Mouse (Mus musculus) gastrocnemius, adult 18-20 months (tissue): ENCODE results near the gene Cx3cr1. TPM values are rescaled to one million over a fixed set of nuclear protein-coding genes. Genes with fewer than 3 reads are reported as not detected.

ENCODE experiments used
- DNase-seq: peaks from one replicate; pipeline ENCODE4 v3.0.0; 2021; ENCODE audit warnings: low spot score
- total RNA-seq, 2 experiments: library from RNA; stranded (reverse); gene quantifications; 2 replicates each; pipeline ENCODE4 v1.2.3; 2021

Cx3cr1 gene
- total RNA-seq, 2 experiments from 2014 or later, result 0.21 TPM; not detected in 1

DNA sequence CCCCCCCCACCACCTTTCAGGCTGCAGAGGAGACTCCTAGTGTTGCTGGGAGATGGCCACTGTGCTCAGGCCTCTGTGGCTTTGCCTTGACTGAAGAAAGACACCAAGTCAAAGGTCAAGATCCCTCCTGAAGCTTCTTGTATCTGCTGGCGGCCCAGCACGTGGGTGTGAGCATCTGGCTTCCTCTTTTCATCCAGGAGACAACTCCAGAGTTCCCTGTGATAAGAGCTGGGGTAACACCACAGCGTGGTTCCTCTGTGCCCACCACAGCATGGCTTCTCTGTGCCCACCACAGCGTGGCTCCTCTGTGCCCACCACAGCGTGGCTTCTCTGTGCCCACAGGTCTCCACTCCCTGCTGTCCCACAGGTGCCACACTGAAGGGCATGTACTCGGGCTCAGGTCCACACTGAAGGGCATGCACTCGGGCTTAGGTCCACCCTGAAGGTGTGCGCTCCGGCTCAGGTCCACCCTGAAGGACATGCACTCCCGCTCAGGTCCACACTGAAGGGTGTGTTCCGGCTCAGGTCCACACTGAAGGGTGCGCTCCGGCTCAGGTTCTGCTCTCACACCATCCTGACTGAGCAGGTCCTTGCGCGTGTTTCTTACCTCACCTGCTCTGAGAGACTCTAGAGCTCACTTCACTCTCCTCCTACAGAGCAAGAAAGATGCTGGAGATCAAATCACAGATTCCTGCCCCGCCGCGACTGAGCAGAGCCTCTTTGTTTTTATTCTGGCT, 13.6 kb upstream of the Cx3cr1 start:
- DNase-seq, result no peak

DNA sequence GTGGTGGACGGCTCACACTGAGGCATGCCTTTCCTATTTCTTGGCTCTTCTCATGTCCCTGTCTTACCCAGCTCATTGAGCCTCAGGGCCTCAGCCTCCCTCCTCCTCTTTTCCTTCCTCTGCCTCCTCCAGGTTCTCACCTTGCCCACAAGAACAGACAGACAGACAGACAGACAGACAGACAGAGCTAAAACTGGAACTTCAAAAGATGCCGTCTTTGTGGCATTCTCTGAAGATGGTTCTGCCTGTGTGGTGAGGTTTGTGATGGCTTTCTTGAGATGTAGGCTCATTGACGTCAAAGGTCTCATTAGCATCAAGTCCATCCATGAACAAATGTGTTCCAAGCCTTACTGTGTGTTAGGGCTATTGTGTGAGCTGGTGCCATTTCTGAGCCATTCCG, 13.0 kb upstream of the Cx3cr1 start:
- DNase-seq, result no peak

DNA sequence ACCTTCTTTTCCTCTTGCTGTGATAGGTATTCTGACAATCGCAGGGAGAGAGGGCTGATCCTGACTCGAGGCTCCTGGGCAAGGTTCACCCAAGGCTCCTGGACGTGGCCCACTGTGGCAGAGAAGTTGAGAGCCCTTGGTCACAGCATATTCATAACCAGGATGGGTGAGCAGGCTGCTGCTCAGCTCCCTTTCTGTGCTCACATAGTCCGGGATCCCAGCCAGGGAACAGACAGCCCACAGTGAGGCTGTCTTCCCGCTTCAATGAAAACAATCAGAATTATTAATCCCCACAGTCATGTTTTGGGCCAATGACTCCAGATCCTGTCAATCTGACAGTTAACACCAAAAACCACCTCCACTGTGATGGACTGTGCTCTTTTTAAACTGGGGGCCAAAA, 12.3 kb upstream of the Cx3cr1 start:
- DNase-seq, result no peak

DNA sequence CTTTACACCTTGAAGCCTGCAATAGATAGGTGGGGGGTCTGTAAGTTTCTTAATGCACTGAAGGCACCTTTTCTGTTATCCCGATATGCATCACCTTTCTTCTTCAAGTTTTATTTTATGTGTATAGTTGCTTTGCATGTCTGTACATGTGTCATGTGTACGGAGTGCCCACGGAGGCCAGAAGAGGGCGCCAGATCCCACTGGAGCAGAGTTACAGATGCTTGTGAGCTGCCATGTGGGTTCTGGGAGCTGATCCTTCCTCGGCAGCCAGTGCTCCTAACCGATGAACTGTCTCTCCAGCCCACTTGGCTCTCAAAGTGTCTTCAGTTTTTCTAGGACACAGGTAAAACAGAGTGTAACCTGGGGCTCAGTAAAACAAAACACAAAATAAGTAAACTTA, 11.6 kb upstream of the Cx3cr1 start:
- no peak for DNase-seq

DNA sequence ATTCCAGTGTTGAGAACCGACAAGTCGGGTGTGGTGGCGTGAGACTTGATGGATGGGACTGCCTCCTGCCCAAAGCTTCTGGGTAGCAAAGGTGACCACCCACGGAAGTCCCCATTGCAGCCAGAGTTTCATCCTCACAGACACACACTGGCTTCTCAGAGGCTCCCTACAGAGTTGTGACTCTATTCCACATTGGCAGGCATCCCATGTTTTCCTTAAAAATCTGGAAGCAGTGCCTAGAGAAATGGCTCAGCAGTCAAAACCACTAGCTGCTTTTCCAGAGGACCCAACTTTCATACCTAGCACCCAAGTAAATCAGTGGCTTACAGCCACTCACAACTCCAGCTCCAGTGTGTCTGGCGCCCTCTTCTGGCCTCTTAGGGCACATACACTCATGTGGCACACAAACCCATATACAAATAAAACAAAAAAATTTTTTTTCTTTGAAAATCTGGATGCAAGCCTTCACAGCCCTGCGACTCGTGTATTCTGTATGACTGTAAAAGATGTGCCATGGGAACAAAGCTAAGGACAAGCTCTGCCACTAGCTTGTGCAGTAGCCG, 10.9 kb upstream of the Cx3cr1 start:
- peak; percentile 38 for DNase-seq

DNA sequence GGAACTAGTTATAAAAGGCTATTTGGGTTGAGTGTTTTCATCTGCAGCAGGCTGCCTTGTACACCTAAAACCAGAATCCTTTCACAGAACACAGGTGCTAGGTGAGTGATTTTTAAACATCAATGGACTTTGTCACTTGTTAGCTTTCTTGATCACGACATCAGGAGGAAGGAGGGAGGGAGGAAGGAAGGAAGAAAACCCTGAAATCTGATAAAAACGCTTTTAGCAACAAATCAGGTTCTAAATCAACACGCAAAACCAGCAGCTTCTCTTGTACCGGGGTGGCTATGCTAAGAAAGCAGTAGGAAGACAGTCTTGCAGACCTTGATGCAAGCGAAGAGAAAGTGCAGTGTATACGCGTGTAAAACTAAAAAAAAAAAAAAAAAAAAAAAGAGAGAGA, 10.2 kb upstream of the Cx3cr1 start:
- DNase-seq, result no peak

DNA sequence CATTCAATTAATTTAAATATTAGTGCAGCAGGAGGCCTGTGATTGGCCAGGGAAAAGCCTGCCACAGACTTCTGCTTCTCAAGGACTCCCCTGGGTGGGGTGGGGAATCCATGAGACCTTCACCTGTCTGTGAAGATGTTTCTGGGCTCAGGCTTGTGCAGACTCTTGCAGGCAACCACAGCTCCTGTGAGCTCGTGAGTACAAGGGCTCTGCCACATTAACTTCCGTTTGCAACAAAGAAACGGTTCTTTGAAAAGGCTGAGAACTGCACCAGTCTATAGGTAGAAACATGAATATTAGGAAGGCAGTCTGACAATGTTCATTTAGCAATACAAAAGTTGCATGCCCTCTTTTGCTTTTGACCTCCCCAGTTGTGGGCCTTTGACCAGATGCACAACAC, 8.6 kb upstream of the Cx3cr1 start:
- no peak for DNase-seq

DNA sequence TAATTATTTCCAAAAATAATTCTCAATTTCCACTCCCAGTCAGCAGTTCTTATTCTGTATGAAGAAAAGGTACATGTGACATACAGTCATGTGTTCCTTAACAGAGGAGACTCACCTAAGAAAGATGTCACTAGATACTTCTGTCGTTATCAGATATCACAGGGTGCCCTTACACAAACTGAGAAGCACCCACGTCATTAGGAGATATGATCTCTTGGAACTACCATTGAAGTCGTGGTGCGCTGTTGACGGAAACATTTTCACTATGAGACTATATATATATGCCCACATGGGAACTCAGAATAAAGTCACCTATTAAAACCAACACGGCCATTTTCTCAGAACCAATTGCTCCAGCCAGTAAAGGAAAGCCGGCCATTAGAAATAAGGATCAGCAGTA, 4.8 kb upstream of the Cx3cr1 start:
- no peak for DNase-seq

DNA sequence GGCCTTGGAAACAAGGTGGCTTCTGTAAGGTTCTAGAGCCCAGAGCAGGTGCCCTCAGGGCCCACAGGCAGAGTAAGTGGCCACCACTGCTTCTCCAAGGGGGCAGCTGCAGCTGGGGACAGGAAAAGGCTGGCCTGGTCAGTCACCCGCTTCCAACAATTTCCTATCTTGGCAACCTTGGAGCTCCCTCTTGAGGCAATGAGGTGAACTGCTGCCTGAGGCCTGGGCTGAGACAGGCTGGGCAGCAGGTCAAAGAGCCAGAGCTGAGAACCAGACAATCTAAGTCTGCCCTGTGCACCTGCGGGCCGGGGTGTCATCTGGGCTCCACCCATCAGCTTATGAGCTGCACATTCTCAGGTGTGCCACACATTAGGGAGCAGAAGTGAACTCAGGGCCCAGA, 3.5 kb upstream of the Cx3cr1 start:
- DNase-seq, result peak; percentile 86

DNA sequence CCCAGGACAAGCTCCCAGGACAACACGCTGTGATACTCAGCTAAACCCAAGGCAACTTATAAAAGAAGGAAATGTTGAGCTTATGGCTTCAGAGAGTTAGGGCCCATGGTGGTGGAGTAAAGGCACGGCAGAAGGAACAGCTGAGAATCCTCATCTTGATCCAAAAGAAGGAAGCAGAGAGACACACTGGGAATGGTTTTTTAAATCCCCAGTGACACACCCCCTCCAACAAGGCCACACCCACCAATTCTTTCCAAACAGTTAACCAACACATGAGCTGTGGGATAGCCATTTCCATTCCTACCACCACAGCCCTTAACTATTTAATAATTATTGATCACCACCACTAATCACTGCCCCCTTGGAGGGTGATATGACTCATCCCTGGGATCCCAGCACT, 1.6 kb upstream of the Cx3cr1 start:
- DNase-seq, result no peak

DNA sequence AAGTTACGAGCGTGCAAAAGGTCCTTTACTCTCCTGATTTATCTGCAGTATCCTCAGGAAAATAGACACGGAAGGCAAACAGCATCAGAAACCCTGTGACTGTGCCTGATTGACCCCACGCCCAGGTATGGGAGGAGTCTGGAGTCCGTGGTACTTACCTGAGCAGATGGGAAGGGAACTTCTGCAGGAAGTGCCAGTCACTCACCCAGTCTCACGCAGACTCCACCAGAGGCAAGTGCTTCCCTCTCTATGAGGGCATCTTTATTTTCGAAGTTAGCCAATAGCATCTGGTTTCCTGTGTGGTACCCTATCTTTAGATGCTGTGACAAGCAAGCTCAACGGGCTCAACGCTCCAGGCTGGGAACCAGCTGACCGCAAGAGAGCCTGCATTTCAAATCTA, 1.6 kb downstream of the Cx3cr1 start:
- no peak for DNase-seq

DNA sequence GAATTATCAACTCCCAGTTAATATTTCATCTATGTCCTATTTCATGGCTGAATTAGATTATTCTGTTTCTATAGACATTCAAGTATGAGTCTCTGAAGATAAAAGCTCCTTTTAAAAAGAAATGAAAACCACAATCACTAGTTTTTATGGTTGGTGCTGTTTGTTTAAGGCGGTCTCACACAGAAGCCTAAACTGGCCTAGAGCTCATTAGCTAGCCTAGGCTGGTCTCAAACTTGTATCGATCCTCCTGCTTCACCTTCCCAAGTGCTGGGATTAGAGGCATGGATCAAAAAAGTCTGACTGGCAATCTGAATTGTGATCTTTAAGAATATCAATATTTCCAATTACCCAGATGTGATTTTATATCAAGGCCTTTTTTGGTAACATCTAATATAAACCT, 2.1 kb downstream of the Cx3cr1 start:
- no peak for DNase-seq

DNA sequence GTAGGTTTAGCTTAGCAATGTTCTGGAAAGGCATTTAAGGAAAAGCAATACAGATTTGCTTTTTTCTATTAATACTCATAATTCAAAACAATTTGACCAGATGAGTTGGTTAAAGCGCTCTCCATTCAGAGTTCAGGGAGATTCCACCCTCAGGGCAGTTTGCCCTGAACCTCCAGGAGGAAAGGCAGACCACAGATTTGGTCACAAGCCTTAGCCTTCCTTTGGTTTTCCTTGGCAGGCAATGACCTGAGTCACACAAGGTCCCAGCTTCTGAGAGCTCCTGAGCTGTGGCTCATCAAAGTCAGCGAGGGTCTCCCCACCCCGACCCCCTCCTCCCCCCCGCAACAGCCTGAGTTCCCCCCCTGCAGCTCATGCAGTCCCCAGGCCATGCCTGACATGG, 5.4 kb downstream of the Cx3cr1 start:
- DNase-seq, result no peak

DNA sequence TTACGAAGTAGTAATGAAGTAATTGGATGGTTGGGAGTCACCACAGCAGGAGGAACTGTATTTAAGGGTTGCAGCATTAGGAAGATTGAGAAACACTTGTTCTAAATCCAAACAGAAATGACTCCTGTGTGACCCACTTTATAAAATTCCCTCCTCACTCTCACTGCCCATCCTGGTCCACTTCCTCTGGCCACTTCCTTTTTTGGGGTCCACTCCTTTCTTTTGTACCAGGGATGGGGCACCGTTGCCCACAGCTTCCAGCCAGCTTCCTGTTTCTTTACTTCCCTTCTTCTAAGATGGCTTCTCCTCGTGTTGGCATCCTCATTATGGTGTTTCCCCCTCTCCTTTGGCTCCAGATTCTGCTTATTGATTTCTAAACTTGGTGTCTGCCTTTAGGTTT, 10.9 kb downstream of the Cx3cr1 start:
- DNase-seq, result no peak

DNA sequence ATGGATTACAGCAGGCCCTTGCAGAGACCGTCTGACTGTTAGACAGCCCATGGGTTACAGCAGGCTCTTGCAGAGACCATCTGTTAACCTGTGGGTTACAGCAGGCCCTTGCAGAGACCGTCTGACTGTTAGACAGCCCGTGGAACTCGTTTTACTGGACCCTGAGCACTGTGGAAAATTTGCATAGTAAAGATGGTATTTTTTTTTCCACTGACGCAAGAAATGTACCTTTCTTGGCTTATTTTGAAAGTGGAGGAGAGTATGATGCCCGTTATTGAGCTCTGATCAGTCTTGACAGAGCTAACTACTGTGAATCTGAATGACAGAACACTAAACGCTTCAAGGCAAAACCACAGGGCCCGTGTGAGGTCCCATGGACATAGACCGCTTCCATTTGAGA, 13.5 kb downstream of the Cx3cr1 start:
- DNase-seq, result no peak

DNA sequence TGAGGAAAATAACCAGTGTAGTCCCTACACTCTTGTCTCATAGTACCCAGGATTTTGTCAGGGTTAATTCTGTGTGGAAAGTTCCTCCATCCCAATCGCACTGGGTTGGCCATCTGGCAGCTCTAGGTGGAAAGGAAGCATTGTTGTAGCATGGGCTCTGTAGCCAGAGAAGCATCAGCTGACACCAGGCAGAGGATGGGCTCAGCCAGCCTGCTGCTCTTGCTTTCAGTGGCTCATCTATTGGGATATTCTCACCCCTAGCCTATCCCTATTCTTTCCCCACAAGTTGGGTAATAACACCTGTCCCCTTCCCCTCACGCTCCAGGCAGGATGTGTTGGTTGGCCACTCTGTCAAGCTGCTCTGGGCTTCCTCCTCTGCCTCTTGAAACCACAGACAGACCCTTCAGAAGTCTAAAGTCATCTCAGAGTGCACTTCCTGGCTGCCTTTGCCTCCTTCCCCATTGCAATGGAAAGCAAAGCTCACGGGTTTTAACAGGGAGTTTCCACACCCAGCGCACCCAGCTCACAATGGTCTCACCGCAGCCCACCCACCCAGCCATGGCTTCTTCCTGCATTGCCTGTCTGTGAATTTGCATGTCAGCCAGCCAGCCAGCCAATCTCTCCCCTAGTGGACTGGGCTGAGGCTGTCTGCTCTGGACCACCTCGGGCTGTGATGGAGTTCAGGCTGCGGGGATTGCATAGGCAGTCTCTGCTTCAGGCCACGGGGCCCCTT, 15.0 kb downstream of the Cx3cr1 start:
- DNase-seq, result no peak

DNA sequence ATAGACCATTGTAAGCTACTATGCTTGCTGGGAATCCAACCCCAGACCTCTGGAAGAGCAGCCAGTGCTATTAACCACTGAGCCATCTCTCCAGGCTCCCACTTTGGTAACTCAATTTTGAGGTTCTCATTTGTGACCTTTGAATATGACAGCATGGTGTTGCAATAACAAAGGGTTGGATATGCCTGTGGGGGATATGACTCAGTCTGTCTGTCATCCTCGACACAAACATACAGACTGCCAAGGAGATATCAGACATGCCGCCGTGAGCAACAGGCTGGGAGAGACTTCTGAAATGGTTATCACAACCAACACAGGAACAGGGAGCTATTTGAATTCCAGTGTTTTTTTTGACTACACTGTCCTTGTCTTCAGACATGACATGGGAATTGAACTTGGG, 20.3 kb downstream of the Cx3cr1 start:
- DNase-seq, result no peak

DNA sequence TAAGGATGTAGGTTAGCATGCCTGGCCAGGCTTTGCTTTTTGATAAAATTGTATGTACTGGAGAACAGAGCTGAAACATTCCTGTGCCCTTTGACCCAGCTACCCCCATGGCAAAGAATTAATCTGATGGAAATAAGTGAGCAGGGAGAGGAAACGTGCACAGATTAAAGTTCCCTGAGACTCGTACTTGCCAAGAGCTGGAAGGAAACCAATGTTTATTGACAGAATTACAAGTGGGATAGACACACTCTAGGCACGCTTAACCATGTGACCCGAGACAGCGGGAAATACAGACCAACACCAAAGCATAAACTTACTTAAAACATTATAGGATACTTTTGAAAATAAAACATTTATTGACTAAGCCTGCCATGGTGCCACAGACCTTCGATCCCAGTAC, 21.2 kb downstream of the Cx3cr1 start:
- no peak for DNase-seq

DNA sequence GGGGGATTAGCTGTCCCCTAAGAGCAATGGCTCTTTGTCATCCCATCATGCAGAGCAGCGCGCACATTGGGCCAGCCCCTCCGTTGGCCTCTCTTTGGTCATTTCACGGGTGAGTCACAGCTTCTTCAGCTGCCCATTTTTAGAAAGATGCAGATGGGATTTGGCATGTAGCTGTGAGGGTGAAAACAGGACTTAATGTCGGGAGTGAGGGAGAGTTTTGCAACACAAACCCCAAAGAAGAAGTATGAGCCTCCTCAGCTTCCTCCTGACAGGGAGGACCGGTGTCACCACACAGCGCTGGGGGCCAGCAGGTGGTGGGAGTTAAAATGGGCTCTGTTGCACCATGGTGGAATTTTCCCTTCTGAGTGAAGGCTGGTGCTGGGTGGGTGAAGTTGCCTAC, 26.6 kb downstream of the Cx3cr1 start:
- no peak for DNase-seq

DNA sequence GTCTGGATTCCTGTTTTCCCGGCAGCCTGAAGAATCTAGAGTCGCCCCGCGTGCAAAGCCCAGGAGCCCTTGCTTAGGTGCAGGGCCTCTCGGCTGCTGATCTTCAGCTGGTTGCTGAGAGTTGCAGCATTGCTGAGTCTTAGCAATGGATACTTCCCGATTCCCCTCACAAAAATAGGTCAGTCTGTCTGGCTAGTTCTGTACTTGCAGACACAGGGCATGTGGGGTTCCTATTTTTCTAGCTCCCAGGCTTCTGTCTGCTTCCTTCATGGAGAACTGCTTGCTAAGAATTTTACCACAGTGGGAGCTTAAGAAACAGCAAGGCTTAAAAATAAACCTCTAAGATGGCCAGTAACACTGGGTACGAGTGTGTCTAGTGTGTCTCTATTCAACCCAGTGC, 32.3 kb downstream of the Cx3cr1 start:
- no peak for DNase-seq

DNA sequence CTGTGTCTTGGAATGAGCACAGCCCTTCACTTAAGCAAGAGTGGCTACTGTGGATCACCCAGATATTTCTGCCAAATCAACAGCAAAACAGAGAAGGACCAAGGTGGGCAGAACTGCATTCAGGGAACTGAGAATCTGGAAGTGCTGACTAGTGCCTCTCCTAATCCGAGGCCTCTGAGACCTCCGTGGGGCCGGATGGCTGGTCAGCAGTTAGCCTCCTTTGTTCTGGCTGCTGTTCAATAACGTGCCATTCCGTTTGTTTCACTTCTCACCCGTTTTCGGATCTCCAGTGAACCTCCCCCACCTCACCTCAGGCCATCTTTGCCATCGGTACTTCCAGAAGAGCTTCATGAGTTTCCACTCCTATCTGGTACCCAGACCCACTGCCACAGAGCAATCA, 35.3 kb downstream of the Cx3cr1 start:
- DNase-seq, result no peak

DNA sequence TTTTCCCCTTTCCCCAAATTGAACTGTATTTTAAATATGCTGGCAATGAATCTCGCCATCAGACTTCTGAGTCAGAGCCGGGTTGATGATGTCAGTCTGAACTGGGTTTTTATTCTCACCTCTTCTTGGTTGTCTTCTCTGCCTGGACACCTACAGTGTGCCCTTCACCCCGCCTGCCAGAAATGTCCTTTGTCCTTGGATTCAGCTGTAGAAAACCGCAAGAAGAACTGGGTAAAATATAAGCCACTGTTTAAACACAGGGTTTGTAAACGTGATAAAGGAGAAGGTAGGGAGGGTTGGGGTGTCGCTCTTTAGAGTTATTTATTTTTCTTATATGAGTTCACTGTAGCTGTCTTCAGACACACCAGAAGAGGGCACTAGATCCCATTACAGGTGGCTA, 37.0 kb downstream of the Cx3cr1 start:
- DNase-seq, result no peak

DNA sequence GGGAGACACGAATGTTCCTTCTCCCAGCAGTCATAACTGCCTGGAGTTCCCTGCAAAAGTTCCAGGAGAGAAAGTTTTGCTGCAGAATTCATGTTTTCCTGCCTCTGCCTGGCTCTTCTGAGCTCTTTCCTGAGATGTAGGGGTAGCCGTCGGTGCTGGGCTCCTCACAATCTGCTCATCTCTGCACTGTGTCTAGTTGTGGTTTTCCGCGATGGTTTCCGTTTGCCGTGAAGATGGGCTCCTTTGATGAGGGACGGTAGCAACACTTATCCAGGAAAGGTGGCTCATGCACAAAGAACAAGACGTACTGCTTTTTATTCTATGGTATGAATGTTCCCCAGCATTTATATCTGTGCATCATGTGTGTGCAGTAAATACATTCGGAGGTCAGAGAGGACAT, 39.3 kb downstream of the Cx3cr1 start:
- no peak for DNase-seq
